In the genomic region with DNA sequence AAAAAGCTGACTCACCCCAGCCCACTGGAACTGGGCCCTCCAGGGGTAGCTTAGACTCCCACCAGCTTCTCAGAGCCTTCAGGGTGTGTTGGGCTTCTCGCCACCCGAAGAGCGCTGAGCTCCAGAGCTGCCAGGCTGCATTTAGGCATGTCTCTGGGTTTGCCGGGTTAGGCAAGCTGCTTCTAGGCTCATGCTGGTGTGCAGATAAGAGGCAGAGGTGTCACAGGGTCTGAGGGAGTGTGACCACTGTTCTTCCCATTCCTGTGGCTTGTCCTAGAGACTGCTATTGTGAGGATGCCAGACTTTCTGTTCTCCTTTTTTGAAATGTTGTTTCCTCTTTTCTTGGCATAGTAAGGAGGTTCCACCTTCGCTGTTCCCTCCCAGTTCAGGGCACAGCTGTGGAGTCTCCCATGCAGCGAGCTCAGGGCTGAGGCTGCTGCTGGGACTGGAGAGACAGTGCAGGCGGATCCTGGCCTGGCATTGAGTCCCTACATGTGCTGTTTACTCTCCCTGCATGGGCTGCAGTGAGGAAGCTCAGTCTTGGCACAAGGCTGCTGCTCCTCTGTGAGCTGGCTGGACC, we compare ENCODE assay signal across 11 mouse cellular contexts. TPM values are rescaled to one million over a fixed set of nuclear protein-coding genes. Genes with fewer than 3 reads are reported as not detected.
DNase-seq lines count a peak whose midpoint lies in the region; ATAC-seq lines count a peak whose summit lies in the region.
"Had no signal": no experiment of that assay in that cellular context is flagged by ENCODE, and none has a peak within 500 bp of the region (broad histone marks: within the 10 kb centered on the region; RNA-seq: fewer than 3 reads in every experiment).

No protein-coding gene starts in this region.

- no peak overlapping the region for H3K4me2 ChIP-seq in lung, embryonic 16.5 days (ENCODE audit: low read depth, low read length)
- H3K4me2 ChIP-seq in neural tube, embryonic 15.5 days, result no peak overlapping the region
- no peak overlapping the region for H3K4me2 ChIP-seq in forebrain, embryonic 14.5 days (ENCODE audit: low read length)
- H3K4me2 ChIP-seq: heart, embryonic 15.5 days; intestine, embryonic 15.5 days; midbrain, embryonic 13.5 days had no signal

- H3K4me3 ChIP-seq in lung, embryonic 16.5 days (ENCODE audit: low read length), result no peak overlapping the region
- no peak overlapping the region for H3K4me3 ChIP-seq in neural tube, embryonic 15.5 days (replicated peaks)
- no peak overlapping the region for H3K4me3 ChIP-seq in forebrain, embryonic 14.5 days (ENCODE audit: low read depth, low read length)
- H3K4me3 ChIP-seq: heart, embryonic 15.5 days; intestine, embryonic 15.5 days; midbrain, embryonic 13.5 days had no signal

- H3K27me3 ChIP-seq in lung, embryonic 16.5 days (ENCODE audit: control insufficient read depth, insufficient read depth, low read depth, low read length), result no peaks in the 10 kb centered on the region
- H3K27me3 ChIP-seq in neural tube, embryonic 15.5 days (replicated peaks), result no peaks in the 10 kb centered on the region
- no peaks in the 10 kb centered on the region for H3K27me3 ChIP-seq in forebrain, embryonic 14.5 days (replicated peaks; ENCODE audit: control insufficient read depth, insufficient read depth, low read length)
- H3K27me3 ChIP-seq: heart, embryonic 15.5 days; intestine, embryonic 15.5 days; midbrain, embryonic 13.5 days had no signal

- no peak overlapping the region for H3K27ac ChIP-seq in lung, embryonic 16.5 days (ENCODE audit: low read length)
- no peak overlapping the region for H3K27ac ChIP-seq in neural tube, embryonic 15.5 days (replicated peaks)
- H3K27ac ChIP-seq in forebrain, embryonic 14.5 days (ENCODE audit: low read depth, low read length), result no peak overlapping the region
- H3K27ac ChIP-seq: heart, embryonic 15.5 days; intestine, embryonic 15.5 days; midbrain, embryonic 13.5 days had no signal

- peak; percentile 12 for DNase-seq in gastrocnemius, adult 18-20 months (ENCODE audit: low spot score)
- DNase-seq in gastrocnemius, postnatal 10 days, result no peak
- DNase-seq in lung, postnatal 10 days, result no peak
- peak; percentile 53 to 67 for DNase-seq in frontal cortex, adult 2 months (ENCODE audit: extremely low spot score in 1 of 2, low spot score in 1 of 2)
- no peak for DNase-seq in forebrain, embryonic 14.5 days (ENCODE audit: low spot score)

- 0 out of 2 replicates have a peak, but pooled peaks have one; percentile 36 for ATAC-seq in lung, embryonic 16.5 days (ENCODE audit: low read depth)
- peak; percentile 88 for ATAC-seq in monocyte, adult 5-6 weeks (replicated peaks; ENCODE audit: insufficient number of reproducible peaks, low FRiP score, low TSS enrichment, poor library complexity, severe bottlenecking)
- no peak for ATAC-seq in neural tube, embryonic 15.5 days (ENCODE audit: low FRiP score)
- no peak for ATAC-seq in forebrain, embryonic 14.5 days
- ATAC-seq: intestine, embryonic 15.5 days; midbrain, embryonic 13.5 days had no signal

- no peaks in the 10 kb centered on the region for H3K36me3 ChIP-seq in lung, embryonic 16.5 days (ENCODE audit: control insufficient read depth, insufficient read depth, low read length)
- H3K36me3 ChIP-seq in neural tube, embryonic 15.5 days, result no peaks in the 10 kb centered on the region
- H3K36me3 ChIP-seq in forebrain, embryonic 14.5 days (ENCODE audit: control insufficient read depth, insufficient read depth, low read length), result no peaks in the 10 kb centered on the region
- H3K36me3 ChIP-seq: heart, embryonic 15.5 days; intestine, embryonic 15.5 days; midbrain, embryonic 13.5 days had no signal

- peaks cover 6% of the 10 kb centered on the region; the same call in 1 of the 2 replicates for H3K4me1 ChIP-seq in lung, embryonic 16.5 days (replicated peaks; ENCODE audit: control insufficient read depth, insufficient read depth, low read length)
- no peaks in the 10 kb centered on the region for H3K4me1 ChIP-seq in neural tube, embryonic 15.5 days
- no peaks in the 10 kb centered on the region for H3K4me1 ChIP-seq in forebrain, embryonic 14.5 days (ENCODE audit: control insufficient read depth, insufficient read depth, low read length)
- H3K4me1 ChIP-seq: intestine, embryonic 15.5 days had no signal

- no peak overlapping the region for H3K9ac ChIP-seq in lung, embryonic 16.5 days (ENCODE audit: low read length)
- no peak overlapping the region; the same call in 1 of the 2 replicates for H3K9ac ChIP-seq in neural tube, embryonic 15.5 days (replicated peaks)
- H3K9ac ChIP-seq in forebrain, embryonic 14.5 days (ENCODE audit: low read length), result no peak overlapping the region
- H3K9ac ChIP-seq: heart, embryonic 15.5 days; intestine, embryonic 15.5 days; midbrain, embryonic 13.5 days had no signal

- 85% methylated on average over 7 of the region's 7 CpGs for WGBS in lung, embryonic 16.5 days
- WGBS in neural tube, embryonic 15.5 days, result 90% methylated on average over 7 of the region's 7 CpGs
- 91% methylated on average over 7 of the region's 7 CpGs for WGBS in forebrain, embryonic 14.5 days

- H3K9me3 ChIP-seq in lung, embryonic 16.5 days (ENCODE audit: control insufficient read depth, low read length), result no peaks in the 10 kb centered on the region
- no peaks in the 10 kb centered on the region for H3K9me3 ChIP-seq in neural tube, embryonic 15.5 days (replicated peaks)
- H3K9me3 ChIP-seq in forebrain, embryonic 14.5 days (replicated peaks; ENCODE audit: control insufficient read depth, low read length), result no peaks in the 10 kb centered on the region
- H3K9me3 ChIP-seq: heart, embryonic 15.5 days; intestine, embryonic 15.5 days; midbrain, embryonic 13.5 days had no signal

RNA-seq across cellular contexts. Expression of a gene that starts 10.8 kb away (rescaled TPM):
- total RNA-seq in gastrocnemius, adult 18-20 months (2021), result 10 to 100 TPM; 15.6 to 17.1 TPM
- total RNA-seq in gastrocnemius, postnatal 10 days (2021), result 10 to 100 TPM; 12.2 to 15.3 TPM
- 13.6 and 14.3 TPM in 2 replicates for polyA plus RNA-seq in lung, embryonic 16.5 days (2015; fragmentation: Nextera tagmentation; extraction: Ambion mirVana)
- polyA plus RNA-seq in frontal cortex, adult 2 months (2012; rRNA removed), result 28.3 and 29.4 TPM in 2 replicates
- total RNA-seq in monocyte, adult 5-6 weeks (2017), result 24.4 to 47.7 TPM (median 28.3 TPM) in 3 replicates
- polyA plus RNA-seq in neural tube, embryonic 15.5 days (2015; fragmentation: Nextera tagmentation; extraction: Ambion mirVana), result 11.0 and 14.1 TPM in 2 replicates
- polyA plus RNA-seq in forebrain, embryonic 14.5 days (2014; fragmentation: Nextera tagmentation; extraction: Ambion mirVana), result 8.0 and 9.4 TPM in 2 replicates

RNA-seq across cellular contexts. Expression of a gene that starts 39.1 kb away (rescaled TPM):
- 1 to 10 TPM; 4.3 to 5.1 TPM for total RNA-seq in gastrocnemius, adult 18-20 months (2021)
- 1 to 10 TPM; 8.0 to 9.5 TPM for total RNA-seq in gastrocnemius, postnatal 10 days (2021)
- 25.2 and 26.4 TPM in 2 replicates for polyA plus RNA-seq in lung, embryonic 16.5 days (2015; fragmentation: Nextera tagmentation; extraction: Ambion mirVana)
- 50.2 TPM in 2 replicates for polyA plus RNA-seq in frontal cortex, adult 2 months (2012; rRNA removed)
- total RNA-seq in monocyte, adult 5-6 weeks (2017), result 37.3 to 42.5 TPM (median 38.1 TPM) in 3 replicates
- polyA plus RNA-seq in neural tube, embryonic 15.5 days (2015; fragmentation: Nextera tagmentation; extraction: Ambion mirVana), result 26.4 and 27.5 TPM in 2 replicates
- polyA plus RNA-seq in forebrain, embryonic 14.5 days (2014; fragmentation: Nextera tagmentation; extraction: Ambion mirVana), result 20.8 and 21.3 TPM in 2 replicates

Comparison
In these comparisons a context has a peak if more than half of its experiments do, and no peak if none do; other contexts are left out.
1. DNase-seq: peak in gastrocnemius, adult 18-20 months (single experiment) and frontal cortex, adult 2 months (2 of 2); none in gastrocnemius, postnatal 10 days (single experiment), lung, postnatal 10 days (single experiment) and forebrain, embryonic 14.5 days (single experiment).
2. ATAC-seq: peak in lung, embryonic 16.5 days (single experiment) and monocyte, adult 5-6 weeks (single experiment); none in neural tube, embryonic 15.5 days (single experiment) and forebrain, embryonic 14.5 days (single experiment).